Mouse (Mus musculus): ENCODE results near the gene Gm11037. TPM values are rescaled to one million over a fixed set of nuclear protein-coding genes. Genes with fewer than 3 reads are reported as not detected.

The Gm11037 gene
- not detected for polyA plus RNA-seq (2014; fragmentation: Illumina TruSeq; extraction: RNeasy Lipid Tissue Mini Kit (QIAGEN cat#74804); ENCODE audit: low read depth, low replicate concordance)

GRCm38 (mm10) chr2:131132930-131133547 is at the start of gene Gm11037:
Gm11037 (plus strand) TSS chr2:131133497.

GRCm38 (mm10) chr2:131086667-131087390 is 46.5 kb upstream of the Gm11037 start, which contains the start of gene Siglec1:
Siglec1 (minus strand) TSS chr2:131086765.

GRCm38 (mm10) chr2:131127161-131127730 is 6.1 kb upstream of the Gm11037 start, which contains the start of gene Hspa12b:
Hspa12b (plus strand) TSS chr2:131127280.

GRCm38 (mm10) chr2:131159938-131160581 is 26.8 kb downstream of the Gm11037 start, which contains the start of gene 1700037H04Rik:
1700037H04Rik (minus strand) TSS chr2:131160081.

GRCm38 (mm10) chr2:131179990-131180587 is 46.8 kb downstream of the Gm11037 start, which contains the start of gene Cenpb:
Cenpb (minus strand) TSS chr2:131180067.

Other genes with a start within 250 kb of the Gm11037 start
- 10.7 TPM for gene 4930402H24Rik, start 227.1 kb upstream of the Gm11037 start, polyA plus RNA-seq (2014; fragmentation: Illumina TruSeq; extraction: RNeasy Lipid Tissue Mini Kit (QIAGEN cat#74804); ENCODE audit: low read depth, low replicate concordance)
- gene Atrn, start 227.0 kb upstream of the Gm11037 start, polyA plus RNA-seq (2014; fragmentation: Illumina TruSeq; extraction: RNeasy Lipid Tissue Mini Kit (QIAGEN cat#74804); ENCODE audit: low read depth, low replicate concordance), result 26.8 TPM
- not detected for gene Gfra4, start 90.4 kb upstream of the Gm11037 start, polyA plus RNA-seq (2014; fragmentation: Illumina TruSeq; extraction: RNeasy Lipid Tissue Mini Kit (QIAGEN cat#74804); ENCODE audit: low read depth, low replicate concordance)
- 0.45 TPM for gene Adam33, start 69.7 kb upstream of the Gm11037 start, polyA plus RNA-seq (2014; fragmentation: Illumina TruSeq; extraction: RNeasy Lipid Tissue Mini Kit (QIAGEN cat#74804); ENCODE audit: low read depth, low replicate concordance)
- 0.69 TPM for gene Siglec1, start 46.7 kb upstream of the Gm11037 start, polyA plus RNA-seq (2014; fragmentation: Illumina TruSeq; extraction: RNeasy Lipid Tissue Mini Kit (QIAGEN cat#74804); ENCODE audit: low read depth, low replicate concordance)
- gene Hspa12b, start 6.2 kb upstream of the Gm11037 start, polyA plus RNA-seq (2014; fragmentation: Illumina TruSeq; extraction: RNeasy Lipid Tissue Mini Kit (QIAGEN cat#74804); ENCODE audit: low read depth, low replicate concordance), result 0.34 TPM
- 0.56 TPM for gene 1700037H04Rik, start 26.6 kb downstream of the Gm11037 start, polyA plus RNA-seq (2014; fragmentation: Illumina TruSeq; extraction: RNeasy Lipid Tissue Mini Kit (QIAGEN cat#74804); ENCODE audit: low read depth, low replicate concordance)
- 6.0 TPM for gene Cenpb, start 46.6 kb downstream of the Gm11037 start, polyA plus RNA-seq (2014; fragmentation: Illumina TruSeq; extraction: RNeasy Lipid Tissue Mini Kit (QIAGEN cat#74804); ENCODE audit: low read depth, low replicate concordance)
- 0.13 TPM for gene Cdc25b, start 53.5 kb downstream of the Gm11037 start, polyA plus RNA-seq (2014; fragmentation: Illumina TruSeq; extraction: RNeasy Lipid Tissue Mini Kit (QIAGEN cat#74804); ENCODE audit: low read depth, low replicate concordance)
- 0.45 TPM for gene Spef1, start 53.8 kb downstream of the Gm11037 start, polyA plus RNA-seq (2014; fragmentation: Illumina TruSeq; extraction: RNeasy Lipid Tissue Mini Kit (QIAGEN cat#74804); ENCODE audit: low read depth, low replicate concordance)
- 3.0 TPM for gene Ap5s1, start 73.6 kb downstream of the Gm11037 start, polyA plus RNA-seq (2014; fragmentation: Illumina TruSeq; extraction: RNeasy Lipid Tissue Mini Kit (QIAGEN cat#74804); ENCODE audit: low read depth, low replicate concordance)
- 14.8 TPM for gene Mavs, start 100.6 kb downstream of the Gm11037 start, polyA plus RNA-seq (2014; fragmentation: Illumina TruSeq; extraction: RNeasy Lipid Tissue Mini Kit (QIAGEN cat#74804); ENCODE audit: low read depth, low replicate concordance)
- gene Pank2, start 129.0 kb downstream of the Gm11037 start, polyA plus RNA-seq (2014; fragmentation: Illumina TruSeq; extraction: RNeasy Lipid Tissue Mini Kit (QIAGEN cat#74804); ENCODE audit: low read depth, low replicate concordance), result 21.2 TPM
- gene Rnf24, start 219.4 kb downstream of the Gm11037 start, polyA plus RNA-seq (2014; fragmentation: Illumina TruSeq; extraction: RNeasy Lipid Tissue Mini Kit (QIAGEN cat#74804); ENCODE audit: low read depth, low replicate concordance), result 4.7 TPM